Mouse (Mus musculus): ENCODE measurements around the gene Nav2.

DNA sequence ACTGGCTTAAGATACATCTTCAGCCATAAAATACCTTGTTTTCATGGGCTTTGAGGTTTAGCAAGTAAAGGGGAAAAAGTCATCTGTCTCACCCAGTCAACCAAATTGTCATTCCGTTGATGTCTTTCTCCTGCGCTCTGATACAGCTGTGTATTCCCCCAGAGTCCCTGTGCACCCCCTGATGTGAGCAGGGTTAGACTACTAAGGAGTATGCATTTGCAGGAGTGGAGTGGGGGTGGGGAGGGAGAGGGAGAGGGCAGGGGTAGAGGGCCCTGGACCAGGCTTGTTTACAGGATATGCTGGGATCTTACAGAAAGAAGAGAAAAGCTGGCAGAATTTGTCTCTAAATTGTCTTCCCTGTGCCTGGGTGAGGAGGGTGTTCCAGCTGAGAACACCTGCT lies 440.1 kb downstream of the Nav2 start:
- TF ChIP-seq POLR2A (IDR thresholded peaks at IDR 0.05; ENCODE audit: extremely low read depth, insufficient read depth, low read length) (no peak), CTCF (IDR thresholded peaks at IDR 0.05; ENCODE audit: extremely low read depth, insufficient read depth, low read length) (no peak)

Data from cortical plate, adult 2 months (tissue).